Mouse (Mus musculus) mouse trophoblast stem cell (cell line): Measurements from ENCODE around the gene Nectin1.

Experiments
- in situ Hi-C, 2 experiments: fragments of 300-500 bp; cut with MseI, MboI; formaldehyde crosslinking; loops; 2 replicates in 1 of 2; 3 replicates in 1 of 2; pipeline ENCODE4 v1.15.1; 2025

Nectin1 gene

DNA sequence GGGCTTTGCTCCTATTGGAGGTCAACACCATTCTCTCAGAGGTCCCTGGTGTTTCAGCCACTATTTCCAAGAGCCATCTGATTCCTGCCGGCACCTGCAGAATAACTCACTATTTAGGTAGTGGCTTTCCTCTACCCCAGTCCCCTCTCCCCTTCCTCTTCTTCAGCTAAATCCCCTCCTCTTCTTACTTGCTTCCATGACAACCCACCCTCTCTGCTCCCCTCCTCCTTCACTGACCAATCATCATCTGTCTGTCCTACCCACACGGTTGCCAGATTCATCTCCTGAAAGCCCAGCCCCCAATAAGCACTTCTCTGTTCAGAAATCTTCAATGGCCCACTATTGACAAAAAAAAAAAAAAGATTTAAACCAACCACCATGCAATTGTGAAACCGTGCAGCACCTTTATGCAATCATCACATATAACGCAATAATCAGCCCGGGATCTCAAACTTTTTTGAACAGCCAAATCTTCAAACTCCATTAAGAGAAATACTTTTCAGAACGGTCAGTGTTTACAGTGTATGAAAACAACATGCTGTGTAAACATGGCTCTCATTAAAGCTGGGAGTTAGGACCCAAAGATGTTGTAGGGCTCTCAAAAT, 5.2 kb upstream of the Nectin1 start:
- in situ Hi-C loops = loop anchor here in 1 of 2 experiments (10.0 kb wide), 1 partner anchor 236 kb away; no protein-coding TSS in a partner anchor

DNA sequence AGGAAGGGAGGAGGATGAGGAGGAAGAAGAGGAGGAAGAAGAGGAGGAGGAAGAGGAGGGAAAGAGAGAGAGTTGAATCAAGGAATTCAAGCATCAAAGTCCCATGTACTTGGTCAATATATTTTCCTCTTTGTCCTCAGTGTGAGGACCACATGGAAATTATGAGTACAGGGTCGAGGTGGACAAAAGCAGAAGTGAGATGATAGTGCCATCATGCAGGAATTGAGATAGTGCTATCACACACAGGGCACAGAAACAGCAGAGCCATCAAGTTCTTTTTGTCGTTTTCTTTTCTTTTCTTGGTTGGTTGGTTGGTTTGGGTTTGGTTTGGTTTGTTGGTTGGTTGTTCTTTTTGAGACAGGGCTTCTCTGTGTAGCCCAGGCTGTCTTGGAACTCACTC, 2.5 kb upstream of the Nectin1 start:
- in situ Hi-C loops = no loop called here

DNA sequence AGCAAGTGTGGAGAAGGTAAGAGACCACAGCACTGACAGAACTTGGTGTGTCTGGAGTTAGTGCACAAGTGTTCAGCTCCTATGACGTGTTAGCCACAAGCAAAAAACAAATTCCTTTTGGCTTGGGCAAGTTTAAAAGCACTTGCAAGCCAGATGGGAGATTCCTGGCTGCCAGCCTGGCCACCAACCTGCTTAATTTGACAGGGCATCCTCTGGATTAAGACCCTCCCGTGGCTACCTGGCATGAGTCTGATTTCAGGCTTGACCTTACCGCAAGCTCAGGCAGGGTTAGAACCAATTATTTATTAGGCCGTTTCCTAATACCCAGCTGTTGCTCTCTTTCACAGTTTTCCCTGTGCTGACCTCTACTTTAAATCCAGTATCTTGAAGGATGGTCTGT, 1.7 kb upstream of the Nectin1 start:
- in situ Hi-C loops = no loop called here

DNA sequence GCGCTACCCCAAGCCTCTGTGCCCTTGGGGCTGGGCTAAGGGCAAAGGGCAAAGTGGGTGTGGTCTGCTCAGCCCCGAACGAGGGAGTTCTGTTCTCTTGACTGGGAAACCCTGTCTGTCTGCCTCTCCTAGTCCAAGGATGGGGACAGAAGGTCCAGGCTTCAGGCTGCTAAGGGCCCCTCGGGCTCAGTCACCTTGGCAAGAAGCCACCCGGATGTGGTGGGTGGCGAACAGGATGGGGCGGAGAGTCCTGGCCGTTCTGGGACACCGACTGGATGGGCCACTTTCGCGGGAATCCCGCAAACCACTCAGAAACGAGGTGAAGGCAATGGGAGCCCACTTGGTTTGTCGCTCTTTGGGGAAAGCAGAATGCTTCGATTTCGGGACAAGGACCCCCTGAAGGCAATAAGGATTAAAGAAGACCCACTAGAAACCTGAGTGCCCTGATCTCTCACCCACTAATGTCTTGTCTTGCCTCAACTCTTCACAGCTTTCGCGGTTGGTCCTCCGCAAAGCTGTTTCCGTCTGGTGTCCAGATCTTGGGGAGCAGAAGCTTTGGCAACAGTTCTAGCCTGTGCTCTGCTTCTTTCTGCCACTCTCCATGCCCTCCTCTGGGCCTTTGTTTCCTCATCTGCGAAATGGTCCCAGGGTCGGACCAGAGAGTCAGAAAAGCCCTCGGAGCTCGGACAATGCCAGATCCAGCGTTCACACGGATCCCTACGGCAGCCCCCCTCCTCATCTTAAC, 710 bp upstream of the Nectin1 start:
- in situ Hi-C loops = no loop called here

DNA sequence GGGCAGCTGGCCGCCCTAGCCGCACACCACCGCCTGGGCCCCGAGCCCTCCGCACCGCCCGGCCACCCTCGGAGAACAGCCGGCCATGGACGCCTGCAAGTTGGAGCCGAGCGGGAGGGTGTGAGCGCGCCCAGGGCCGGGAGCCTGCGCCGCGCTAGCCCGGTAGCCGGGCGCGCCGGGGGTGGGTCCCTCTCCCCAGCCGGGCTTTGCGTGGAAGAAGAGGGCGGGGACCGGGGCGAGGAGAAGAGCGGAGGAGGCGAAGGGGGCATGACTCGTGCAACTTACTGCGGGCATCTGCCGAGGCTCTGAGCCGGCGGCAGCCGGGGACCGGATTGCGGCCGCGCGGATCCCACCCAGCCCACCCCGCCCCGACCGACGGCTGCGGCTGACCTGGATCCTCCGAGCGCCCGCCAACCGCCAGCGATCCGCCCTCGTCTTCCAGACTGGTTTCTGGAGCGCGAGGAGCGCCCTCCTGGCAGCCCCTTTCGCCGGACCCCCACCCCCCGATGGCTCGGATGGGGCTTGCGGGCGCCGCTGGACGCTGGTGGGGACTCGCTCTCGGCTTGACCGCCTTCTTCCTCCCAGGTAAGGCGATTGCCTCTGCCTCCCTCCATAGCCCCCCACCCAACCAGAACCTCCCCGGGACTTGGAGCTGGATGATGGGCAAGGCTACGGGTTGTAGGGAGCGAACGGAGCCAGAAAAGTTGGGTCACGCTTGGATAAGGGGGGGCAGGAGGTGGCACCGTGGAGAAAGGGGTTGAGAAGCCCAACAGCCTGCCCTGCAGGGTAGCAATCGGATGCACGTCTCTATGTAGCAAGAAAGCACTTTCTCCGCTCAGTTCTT, 576 bp downstream of the Nectin1 start:
- in situ Hi-C loops = no loop called here

DNA sequence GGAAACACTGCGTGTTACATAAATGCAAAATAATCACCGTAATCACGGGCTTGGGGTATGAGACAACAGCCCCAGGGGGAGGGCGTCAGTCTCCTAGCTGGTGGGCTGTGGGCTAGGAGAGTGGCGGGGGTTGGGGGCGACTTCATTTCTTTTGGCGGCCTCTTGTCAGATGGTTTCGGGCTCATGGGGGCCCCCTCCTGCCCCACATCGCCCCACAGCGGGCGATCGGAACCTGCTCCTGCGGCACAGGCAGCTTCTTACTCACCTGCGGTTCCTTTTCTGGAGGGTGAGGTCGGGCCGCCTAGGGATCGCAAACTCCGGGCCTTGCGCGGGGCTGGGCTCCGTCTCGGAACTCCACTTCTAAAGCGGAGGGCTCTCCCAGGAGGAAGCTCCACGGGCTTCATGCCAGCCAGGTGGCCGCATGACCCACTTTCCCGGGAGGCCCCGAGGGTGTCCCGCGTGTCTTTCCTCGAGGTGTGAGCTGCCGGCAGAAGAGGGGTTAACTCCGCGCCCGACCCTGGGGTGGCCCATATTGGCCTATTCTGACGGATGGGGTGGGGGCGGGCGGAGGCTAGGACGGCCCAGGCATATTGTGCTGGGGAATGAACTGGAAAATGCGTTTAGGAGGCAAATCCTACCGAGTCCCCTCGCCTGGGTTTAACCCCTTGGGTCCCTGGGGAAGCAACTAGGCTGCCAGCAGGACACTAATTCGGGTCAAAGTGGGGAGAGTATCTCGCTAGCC, 1.4 kb downstream of the Nectin1 start:
- in situ Hi-C loops = no loop called here

- in situ Hi-C loops = no loop called here
These were observed 2.3 kb downstream of the Nectin1 start for GRCm38 (mm10) chr9:43745951-43746703.

GRCm38 (mm10) chr9:43747710-43748109, 3.9 kb downstream of the Nectin1 start:
- in situ Hi-C loops = no loop called here

- in situ Hi-C loops = no loop called here
These were observed 4.7 kb downstream of the Nectin1 start for GRCm38 (mm10) chr9:43748519-43748918.

DNA sequence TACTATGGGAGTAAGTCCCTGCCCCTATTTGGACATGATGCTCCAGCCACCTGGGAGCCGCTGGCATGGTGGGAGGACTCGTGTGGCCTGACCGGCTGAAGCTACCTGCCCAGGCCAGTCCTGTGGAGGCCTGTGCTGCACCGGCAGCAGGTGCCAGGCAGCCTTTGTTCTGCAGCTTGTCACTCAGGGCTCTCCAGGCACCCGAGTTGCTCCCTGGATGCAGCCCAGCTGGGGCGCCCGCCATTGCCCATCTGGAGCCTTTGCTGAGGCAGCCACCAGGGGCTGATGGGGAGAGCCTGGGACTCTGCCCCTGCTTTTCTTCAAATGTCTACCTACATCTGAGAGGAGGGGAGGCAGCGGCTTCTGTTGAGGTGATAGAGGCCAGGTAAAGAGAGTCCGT, 6.3 kb downstream of the Nectin1 start:
- in situ Hi-C loops = no loop called here

- in situ Hi-C loops = no loop called here
These were observed 7.3 kb downstream of the Nectin1 start for GRCm38 (mm10) chr9:43751111-43751510.

- in situ Hi-C loops = no loop called here
These were observed 9.7 kb downstream of the Nectin1 start for GRCm38 (mm10) chr9:43753481-43753880.

- in situ Hi-C loops = no loop called here
These were observed 10.3 kb downstream of the Nectin1 start for GRCm38 (mm10) chr9:43754083-43754482.

DNA sequence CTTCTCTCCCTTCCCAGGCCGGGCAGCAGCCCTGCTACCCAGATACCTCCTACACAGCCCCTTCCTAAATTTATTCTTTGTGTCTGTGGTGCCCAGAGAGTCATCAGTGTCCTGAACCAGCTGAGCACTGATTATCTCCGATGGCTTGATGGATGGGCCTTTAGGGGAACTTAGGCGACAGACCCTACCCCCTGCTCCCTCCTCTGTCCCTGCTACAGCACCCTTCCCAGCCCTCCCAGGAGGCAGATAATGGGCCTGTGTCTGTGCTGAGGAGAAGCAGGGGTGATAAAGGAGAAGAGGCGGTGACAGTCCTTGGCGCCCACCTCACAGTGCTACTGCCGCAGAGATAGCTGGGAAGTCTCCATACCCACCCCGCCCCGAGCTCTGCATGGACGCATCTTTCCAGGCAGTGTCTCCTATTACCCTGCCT, 11.0 kb downstream of the Nectin1 start:
- in situ Hi-C loops = no loop called here

DNA sequence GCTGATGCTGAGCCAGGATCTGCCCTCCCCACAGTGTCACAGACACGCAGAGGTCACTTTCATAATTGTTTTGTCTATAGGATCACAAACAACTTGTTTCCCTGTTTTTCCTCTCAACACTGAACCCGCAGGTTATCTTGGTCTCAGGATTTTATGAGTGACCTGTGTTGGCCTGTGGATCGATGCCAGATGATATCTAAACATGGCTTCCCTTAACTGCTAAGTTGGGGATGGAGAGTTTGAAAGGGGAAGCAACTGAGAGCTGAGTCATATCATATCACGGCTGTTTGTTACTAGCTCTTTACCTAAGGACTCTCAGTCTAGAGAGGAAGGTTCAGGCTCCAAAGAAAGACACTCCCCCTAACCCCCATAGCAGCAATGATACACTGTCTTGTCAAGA, 11.7 kb downstream of the Nectin1 start:
- in situ Hi-C loops = no loop called here

DNA sequence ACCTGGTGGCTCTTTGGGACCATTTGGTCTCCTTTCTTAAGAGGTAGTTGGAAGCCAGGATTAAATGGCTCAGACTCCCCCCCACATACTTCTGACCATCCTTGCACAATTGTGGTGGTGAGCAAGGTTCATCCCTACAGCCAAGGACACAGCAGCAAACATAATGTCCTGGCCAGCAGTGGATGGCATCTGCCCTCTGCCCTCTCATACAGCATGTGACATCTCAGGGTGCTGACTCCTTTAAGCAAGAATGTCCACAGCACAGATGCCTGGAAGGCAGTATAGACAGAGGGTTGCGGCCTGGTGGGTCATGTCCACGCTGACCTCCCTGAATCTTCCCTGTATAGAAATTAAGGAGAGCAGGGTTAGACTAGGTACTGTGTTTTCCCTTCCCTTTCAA, 12.1 kb downstream of the Nectin1 start:
- in situ Hi-C loops = no loop called here

- in situ Hi-C loops = no loop called here
These were observed 13.4 kb downstream of the Nectin1 start for GRCm38 (mm10) chr9:43757225-43757624.

DNA sequence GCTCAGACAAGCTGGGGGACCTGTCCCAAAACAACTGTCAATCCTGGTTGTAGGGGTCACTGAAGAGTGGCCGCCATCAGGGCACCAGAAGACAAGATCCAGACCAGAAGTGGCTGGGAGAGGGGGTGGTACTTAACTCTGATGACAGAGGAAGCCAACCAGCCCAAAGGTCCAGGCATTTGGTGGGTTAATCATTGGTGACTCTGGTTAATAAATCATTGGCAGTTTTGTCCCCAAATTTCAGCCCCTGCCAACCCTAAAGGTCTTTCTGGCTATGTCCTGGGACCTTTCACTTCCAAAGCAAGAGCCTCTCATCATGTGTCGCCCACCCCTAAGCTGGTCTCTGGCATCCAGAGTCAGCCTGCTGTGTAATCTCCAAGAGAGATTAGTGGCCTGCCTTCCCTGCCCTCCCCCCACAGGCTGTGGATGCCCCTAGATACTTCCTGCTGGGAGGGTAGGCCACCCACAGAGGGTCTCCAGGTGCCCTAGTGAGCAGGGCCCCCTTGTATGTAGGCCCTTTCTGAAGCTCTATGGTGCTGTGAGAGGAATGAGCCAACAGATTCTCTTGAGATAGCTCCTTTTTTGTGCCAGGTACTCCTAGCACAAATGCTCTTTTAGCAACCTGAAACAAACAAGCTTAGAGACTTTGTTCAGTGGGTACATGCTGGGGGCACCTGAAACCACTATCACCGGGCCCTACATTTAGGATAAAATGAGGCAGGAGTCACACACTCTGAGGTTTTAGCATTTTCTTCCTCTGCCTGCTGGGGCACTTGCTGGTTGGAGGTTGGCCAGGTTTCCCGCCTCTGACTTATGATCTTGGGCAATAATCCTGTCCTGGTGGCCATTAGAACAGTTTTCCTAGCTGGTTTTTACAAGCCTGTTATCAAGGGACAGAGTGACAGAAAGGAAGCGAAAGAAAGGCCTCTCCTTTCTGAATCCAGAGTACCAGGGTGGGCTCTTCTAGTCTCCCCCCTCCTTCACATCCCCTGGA, 14.5 kb downstream of the Nectin1 start:
- in situ Hi-C loops = no loop called here

DNA sequence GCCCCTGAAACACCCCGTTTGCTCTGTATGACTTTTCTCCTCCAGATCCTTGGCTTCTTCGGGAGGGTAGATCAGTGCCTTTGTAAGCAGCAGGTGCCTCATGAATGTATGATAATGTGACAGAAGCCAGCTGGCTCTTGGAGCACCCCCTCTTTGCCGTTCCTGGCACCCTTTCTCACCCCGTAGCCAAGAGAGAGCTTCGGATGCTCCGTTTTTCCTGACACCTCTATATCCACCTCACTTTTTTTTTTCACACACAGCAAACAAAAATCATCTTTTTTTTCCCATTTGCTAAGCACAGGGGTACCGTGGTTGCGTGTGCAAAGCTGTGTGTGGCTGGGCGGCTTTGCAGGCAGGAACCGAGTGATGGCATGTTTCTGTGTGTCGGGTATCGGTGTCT, 16.3 kb downstream of the Nectin1 start:
- in situ Hi-C loops = no loop called here
